Comparison of ENCODE assay signal across 1 mouse cellular context in the genomic region with DNA sequence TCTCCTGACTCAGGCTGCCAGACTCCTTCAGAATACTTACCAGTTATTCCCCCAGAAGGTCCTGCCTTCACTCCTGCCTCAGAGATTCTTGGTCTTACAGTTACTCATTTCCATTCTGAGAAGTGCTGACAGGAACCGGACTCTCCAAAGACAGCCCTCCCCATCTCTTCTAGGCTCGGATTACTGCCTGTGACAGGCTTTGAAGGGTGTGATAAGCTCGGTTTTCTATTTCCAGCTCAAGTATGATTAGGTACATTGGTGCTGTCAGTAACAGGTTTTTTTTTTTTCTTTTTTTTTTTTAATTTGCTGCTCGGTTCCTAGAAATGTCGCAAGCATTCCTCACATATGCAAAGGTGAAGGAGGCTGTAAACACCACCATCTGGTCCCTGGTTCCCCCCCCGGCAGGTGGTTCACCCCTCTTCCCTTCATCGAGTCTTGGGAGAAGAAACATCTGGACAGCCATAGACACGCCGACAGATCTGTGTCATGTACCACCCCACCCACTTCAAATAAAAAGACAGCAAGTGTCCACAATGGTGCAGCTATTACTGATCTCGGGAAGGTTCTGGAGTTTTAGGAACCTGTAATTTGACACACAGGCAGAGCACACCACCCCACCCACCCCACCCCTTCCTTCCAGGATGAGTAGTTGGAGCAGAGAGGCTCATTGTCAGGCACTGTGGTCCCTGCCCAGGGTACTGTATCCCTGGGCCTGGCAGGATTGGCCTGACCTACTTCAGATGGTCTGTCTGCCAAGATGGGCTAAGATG.
A peak's percentile ranks its signal among the peaks of the same experiment; 100 is the strongest.
TF ChIP-seq lines count a peak whose summit lies in the region.

No protein-coding gene starts in this region.

TF ChIP-seq in MEL, 35 proteins besides CTCF, POLR2A, EP300 and RAD21 (continued from another document):
- TF ChIP-seq ZNF384 (IDR thresholded peaks at IDR 0.05; ENCODE audit: low read depth, low read length) (peak; percentile 72), NRF1 (IDR thresholded peaks at IDR 0.05; ENCODE audit: insufficient read depth, low read depth, low read length, poor library complexity, severe bottlenecking) (no peak), ZMIZ1 (IDR thresholded peaks at IDR 0.05; ENCODE audit: low read depth, low read length) (no peak)
